Mouse (Mus musculus) CD4-positive helper T cell, adult 2 months (primary cell): ENCODE data around the gene Cavin3.

Experiments used
- DNase-seq: peaks from one replicate; pipeline ENCODE4 v3.0.0-alpha.2; 2012; ENCODE audit warnings: low read depth, missing footprints, low spot score

Cavin3 gene

GRCm38 (mm10) chr7:105481505-105482411 lies at the start of gene Cavin3:
Cavin3 (minus strand) TSS chr7:105482300.
- no peak for DNase-seq

GRCm38 (mm10) chr7:105528094-105528493 lies 46.0 kb upstream of the Cavin3 start:
- no peak for DNase-seq

GRCm38 (mm10) chr7:105527306-105527937 lies 45.3 kb upstream of the Cavin3 start:
- DNase-seq = no peak

- no peak for DNase-seq
Observed at GRCm38 (mm10) chr7:105524222-105524621, 42.1 kb upstream of the Cavin3 start.

- DNase-seq = no peak
Observed at GRCm38 (mm10) chr7:105520201-105520600, 38.1 kb upstream of the Cavin3 start.

GRCm38 (mm10) chr7:105519771-105520170 lies 37.7 kb upstream of the Cavin3 start:
- no peak for DNase-seq

- DNase-seq = no peak
Observed at GRCm38 (mm10) chr7:105519336-105519735, 37.2 kb upstream of the Cavin3 start.

- no peak for DNase-seq
Observed at GRCm38 (mm10) chr7:105516669-105517360, 34.7 kb upstream of the Cavin3 start.

GRCm38 (mm10) chr7:105515178-105515577 lies 33.1 kb upstream of the Cavin3 start:
- DNase-seq = peak; percentile 47

GRCm38 (mm10) chr7:105514561-105514960 lies 32.5 kb upstream of the Cavin3 start:
- DNase-seq = no peak

- DNase-seq = no peak
Observed at GRCm38 (mm10) chr7:105513845-105514291, 31.8 kb upstream of the Cavin3 start.

GRCm38 (mm10) chr7:105510143-105510542 lies 28.0 kb upstream of the Cavin3 start:
- no peak for DNase-seq

- DNase-seq = no peak
Observed at GRCm38 (mm10) chr7:105507257-105507656, 25.2 kb upstream of the Cavin3 start.

- no peak for DNase-seq
Observed at GRCm38 (mm10) chr7:105501984-105502383, 19.9 kb upstream of the Cavin3 start.

- DNase-seq = no peak
Observed at GRCm38 (mm10) chr7:105499676-105500075, 17.6 kb upstream of the Cavin3 start.

- DNase-seq = no peak
Observed at GRCm38 (mm10) chr7:105498854-105499492, 16.9 kb upstream of the Cavin3 start.

- DNase-seq = no peak
Observed at GRCm38 (mm10) chr7:105497881-105498280, 15.8 kb upstream of the Cavin3 start.

- no peak for DNase-seq
Observed at GRCm38 (mm10) chr7:105487104-105487876, 5.2 kb upstream of the Cavin3 start.

GRCm38 (mm10) chr7:105485029-105485428 lies 2.9 kb upstream of the Cavin3 start:
- no peak for DNase-seq

GRCm38 (mm10) chr7:105482426-105482825 lies 326 bp upstream of the Cavin3 start:
- no peak for DNase-seq
